Mouse (Mus musculus) CH12.LX (cell line): ENCODE data around the gene Rrnad1. TPM values are rescaled to one million over a fixed set of nuclear protein-coding genes. Genes with fewer than 3 reads are reported as not detected.
A peak's percentile ranks its signal among the peaks of the same experiment; 100 is the strongest.

ENCODE experiments used
- DNase-seq: peaks from one replicate; pipeline ENCODE4 v3.0.0-alpha.2; 2013; ENCODE audit errors: extremely low read depth
- H3K27ac ChIP-seq: 2 replicates; pipeline ENCODE4 v1.5.1; 2012; ENCODE audit warnings: low read depth, mild to moderate bottlenecking, control low read depth, moderate library complexity; ENCODE audit not compliant: insufficient read depth
- H3K27me3 ChIP-seq: replicated peaks from 2 replicates; pipeline ENCODE3; 2012; ENCODE audit warnings: inconsistent platforms
- H3K36me3 ChIP-seq, 2 experiments: replicated peaks in 1 of 2; 2 replicates each; pipeline versions ENCODE3 to v1.6.1; 2012; ENCODE audit warnings: inconsistent platforms in 1 of 2, low read length in 1 of 2, mild to moderate bottlenecking in 1 of 2, mixed read lengths in 1 of 2, moderate library complexity in 1 of 2; ENCODE audit not compliant: control insufficient read depth in 1 of 2, insufficient read depth in 1 of 2
- H3K4me1 ChIP-seq, 2 experiments: 2 replicates each; pipeline ENCODE4 v1.6.1; 2012; ENCODE audit warnings: inconsistent platforms in 1 of 2, moderate library complexity in 1 of 2; ENCODE audit not compliant: insufficient read depth in 2 of 2, control insufficient read depth in 1 of 2
- H3K4me2 ChIP-seq: 2 replicates; pipeline ENCODE4 v1.6.1; 2012; ENCODE audit warnings: low read depth, mild to moderate bottlenecking, control low read depth; ENCODE audit not compliant: poor library complexity, insufficient read depth, severe bottlenecking
- H3K4me3 ChIP-seq, 3 experiments: fragments of 150-350 bp in 1 of 3; sonication (generic) in 1 of 3; replicated peaks in 1 of 3; 2 replicates each; pipeline versions ENCODE3 to v1.5.1; 2011 to 2012; ENCODE audit warnings: low read depth in 2 of 3, low read length in 2 of 3, mild to moderate bottlenecking in 2 of 3, moderate library complexity in 2 of 3, control low read depth in 1 of 3, improper control_type of control experiment in 1 of 3, inconsistent platforms in 1 of 3, mixed read lengths in 1 of 3; ENCODE audit not compliant: poor library complexity in 1 of 3
- H3K79me2 ChIP-seq: replicated peaks from 2 replicates; pipeline ENCODE4 v1.6.1; 2012; ENCODE audit warnings: mild to moderate bottlenecking, moderate library complexity; ENCODE audit not compliant: control insufficient read depth, poor library complexity, insufficient read depth, severe bottlenecking; ENCODE audit errors: extremely low read depth
- H3K9ac ChIP-seq: 2 replicates; pipeline ENCODE4 v1.6.1; 2012; ENCODE audit warnings: low read depth, mild to moderate bottlenecking, control low read depth, moderate library complexity; ENCODE audit not compliant: insufficient read depth
- H3K9me3 ChIP-seq: replicated peaks from 2 replicates; pipeline ENCODE3; 2012; ENCODE audit warnings: low read length, inconsistent platforms, mixed read lengths
- CHD1 ChIP-seq: IDR thresholded peaks from 2 replicates; pipeline ENCODE4 v1.6.1; 2012; ENCODE audit warnings: low read depth, low read length, improper control_type of control experiment, inconsistent platforms
- ELF1 ChIP-seq: IDR thresholded peaks from 2 replicates; pipeline ENCODE4 v1.6.1; 2014; ENCODE audit warnings: low read depth, mild to moderate bottlenecking, inconsistent platforms, low read length, improper control_type of control experiment
- HCFC1 ChIP-seq: IDR thresholded peaks from 2 replicates; pipeline ENCODE4 v1.6.1; 2012; ENCODE audit warnings: low read depth, mild to moderate bottlenecking, inconsistent platforms, low read length, improper control_type of control experiment
- IRF4 ChIP-seq: IDR thresholded peaks from 2 replicates; pipeline ENCODE4 v1.6.1; 2014; ENCODE audit warnings: low read depth, mild to moderate bottlenecking, inconsistent platforms, low read length, improper control_type of control experiment
- KAT2A ChIP-seq: IDR thresholded peaks from 2 replicates; pipeline ENCODE4 v1.6.1; 2012; ENCODE audit warnings: low read length, improper control_type of control experiment, inconsistent platforms; ENCODE audit not compliant: insufficient replicate concordance
- MAFK ChIP-seq: IDR thresholded peaks from 2 replicates; pipeline ENCODE4 v1.6.1; 2011; ENCODE audit warnings: low read length, improper control_type of control experiment; ENCODE audit not compliant: insufficient replicate concordance
- MAX ChIP-seq: IDR thresholded peaks from 2 replicates; pipeline ENCODE4 v1.6.1; 2011; ENCODE audit warnings: low read length, improper control_type of control experiment
- MEF2A ChIP-seq: IDR thresholded peaks from 2 replicates; pipeline ENCODE4 v1.6.1; 2014; ENCODE audit warnings: low read depth, mild to moderate bottlenecking, inconsistent platforms, low read length, improper control_type of control experiment, borderline replicate concordance
- MXI1 ChIP-seq: IDR thresholded peaks from 2 replicates; pipeline ENCODE4 v1.6.1; 2011; ENCODE audit warnings: mild to moderate bottlenecking, low read depth, low read length, improper control_type of control experiment
- NELFE ChIP-seq: IDR thresholded peaks from 2 replicates; pipeline ENCODE4 v1.6.1; 2011; ENCODE audit warnings: low read depth, low read length, improper control_type of control experiment
- NRF1 ChIP-seq: IDR thresholded peaks from 2 replicates; pipeline ENCODE4 v1.6.1; 2014; ENCODE audit warnings: low read depth, mild to moderate bottlenecking, inconsistent platforms, low read length, improper control_type of control experiment, moderate library complexity
- POLR2A ChIP-seq: IDR thresholded peaks from 2 replicates; pipeline ENCODE4 v1.6.1; 2011; ENCODE audit warnings: low read depth, mild to moderate bottlenecking, improper control_type of control experiment, low read length
- POLR2AphosphoS2 ChIP-seq: IDR thresholded peaks from 2 replicates; pipeline ENCODE4 v1.6.1; 2011; ENCODE audit warnings: low read depth, low read length, improper control_type of control experiment
- RAD21 ChIP-seq: IDR thresholded peaks from 2 replicates; pipeline ENCODE4 v1.6.1; 2011; ENCODE audit warnings: low read depth, mild to moderate bottlenecking, low read length, improper control_type of control experiment, moderate library complexity
- TCF12 ChIP-seq: IDR thresholded peaks from 2 replicates; pipeline ENCODE4 v1.6.1; 2014; ENCODE audit warnings: low read depth, mild to moderate bottlenecking, inconsistent platforms, low read length, improper control_type of control experiment
- USF1 ChIP-seq: IDR thresholded peaks from 2 replicates; pipeline ENCODE4 v1.6.1; 2014; ENCODE audit warnings: low read depth, mild to moderate bottlenecking, inconsistent platforms, low read length, improper control_type of control experiment
- USF2 ChIP-seq: conservative IDR thresholded peaks from 2 replicates; pipeline ENCODE4 v1.6.1; 2011; ENCODE audit warnings: low read depth, low read length, improper control_type of control experiment
- dilution Hi-C: fragments of 300-500 bp; cut with MboI; formaldehyde crosslinking; loops from 2 replicates; pipeline ENCODE4 v1.14.3; 2020; ENCODE audit warnings: low sequenced_read_pairs; ENCODE audit not compliant: extremely low pct_unique_long_range_greater_than_20kb, extremely low pct_ligation_motif_present
- in situ Hi-C: fragments of 300-500 bp; cut with MboI; formaldehyde crosslinking; loops from 3 replicates; pipeline ENCODE4 v1.14.3; 2019; ENCODE audit warnings: low sequenced_read_pairs, low pct_ligation_motif_present, low pct_unique_long_range_greater_than_20kb, mixed read lengths
- polyA plus RNA-seq: library from polyadenylated mRNA; unstranded; fragments of >175 nt; gene quantifications from 2 replicates; pipeline ENCODE4 v1.2.1, GENCODE M21; 2012; ENCODE audit warnings: low read depth; ENCODE audit not compliant: insufficient read length
- total RNA-seq, 2 experiments: library from RNA; depleted of rRNA; stranded (reverse); fragments of 300-350 nt in 1 of 2; fragments of >200 nt in 1 of 2; gene quantifications; 2 replicates each; pipeline ENCODE4 v1.2.3; 2012 to 2014

Rrnad1 gene
- total and polyA plus RNA-seq, 3 experiments: 8.0 to 12.5 (median 11.4) TPM

GRCm38 (mm10) chr3:87909381-87909780, 21.1 kb downstream of the Rrnad1 start:
- in situ Hi-C loops (no loop called here), dilution Hi-C loops (no loop called here)
- peaks cover 10 to 48% of the 10 kb centered on the region in 2 experiments for H3K4me1 ChIP-seq
- no peak overlapping the region; the same call in 1 of the 2 replicates for H3K9ac ChIP-seq
- peak overlapping the region; percentile 58; the same call in 1 of the 2 replicates for H3K4me2 ChIP-seq
- no peaks in the 10 kb centered on the region for H3K9me3 ChIP-seq
- no peaks in the 10 kb centered on the region for H3K27me3 ChIP-seq
- DNase-seq: no peak
- TF ChIP-seq MAFK (no peak), NRF1 (no peak), HCFC1 (no peak), MAX (no peak), KAT2A (no peak), POLR2A (no peak), ELF1 (no peak), USF1 (no peak), RAD21 (no peak), NELFE (no peak), IRF4 (no peak), POLR2AphosphoS2 (no peak), USF2 (no peak), TCF12 (no peak), MEF2A (no peak), MXI1 (no peak)
- peak overlapping the region; percentile 6; the same call in 1 of the 2 replicates for H3K27ac ChIP-seq
- no peak overlapping the region for H3K4me3 ChIP-seq
- peaks cover 17 to 36% of the 10 kb centered on the region in 2 experiments for H3K36me3 ChIP-seq
- peaks cover 68% of the 10 kb centered on the region for H3K79me2 ChIP-seq

DNA sequence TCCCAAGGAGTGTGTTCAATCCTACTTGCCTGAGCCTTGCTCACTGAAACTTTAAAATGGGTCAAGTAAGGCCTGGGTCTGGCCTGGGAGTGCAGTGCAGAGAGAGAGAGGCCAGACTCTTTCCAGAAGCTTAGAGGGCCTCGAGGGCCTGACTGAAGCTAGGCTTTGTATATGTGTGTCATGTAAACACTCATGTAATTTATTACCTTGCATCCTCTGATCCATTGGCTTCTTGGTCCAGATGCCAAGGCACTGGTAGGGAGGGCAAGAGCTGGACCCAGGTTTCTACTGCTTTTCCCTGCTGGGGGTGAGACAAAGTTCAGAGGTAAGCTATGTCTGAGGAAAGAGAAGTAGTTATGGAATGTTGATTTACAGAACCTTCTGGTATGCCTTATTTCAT, 22.6 kb downstream of the Rrnad1 start:
- no peak for DNase-seq
- H3K4me3 ChIP-seq: peak overlapping the region; percentile 71 to 99 (median 91)
- peak overlapping the region; percentile 75 for H3K9ac ChIP-seq
- TF ChIP-seq CHD1: no peak
- TF ChIP-seq MAFK: no peak
- dilution Hi-C loops (no loop called here), in situ Hi-C loops (no loop called here)
- peak overlapping the region; percentile 3; the same call in 1 of the 2 replicates for H3K27ac ChIP-seq
- H3K36me3 ChIP-seq: peaks cover 3 to 21% of the 10 kb centered on the region in 2 experiments
- H3K27me3 ChIP-seq: no peaks in the 10 kb centered on the region
- peaks cover 10 to 48% of the 10 kb centered on the region in 2 experiments for H3K4me1 ChIP-seq
- H3K4me2 ChIP-seq: peak overlapping the region; percentile 91
- H3K9me3 ChIP-seq: no peaks in the 10 kb centered on the region
- peaks cover 66% of the 10 kb centered on the region for H3K79me2 ChIP-seq
